Comparison of ENCODE assay signal across 16 mouse cellular contexts in the genomic region with DNA sequence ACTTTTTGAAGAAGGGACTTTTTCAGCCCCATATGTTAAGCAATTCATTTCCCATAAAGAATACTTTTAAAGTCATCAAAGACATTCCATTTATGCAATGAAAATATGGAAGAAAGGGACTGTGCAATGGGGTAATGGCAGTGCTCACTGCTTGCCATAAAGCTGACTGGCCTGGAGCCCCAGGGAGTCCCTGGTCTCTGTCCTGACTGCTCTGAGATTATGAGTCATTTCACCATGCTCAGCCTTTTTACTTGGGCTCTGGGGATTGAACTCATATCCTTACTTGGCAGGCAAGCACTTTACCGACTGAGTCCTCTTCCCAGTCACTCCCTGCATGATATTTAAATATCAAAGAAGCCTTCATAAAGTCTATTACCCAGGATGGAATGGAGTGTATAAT.
"Had no signal": no experiment of that assay in that cellular context is flagged by ENCODE, and none has a peak within 500 bp of the region (broad histone marks: within the 10 kb centered on the region; RNA-seq: fewer than 3 reads in every experiment).

No protein-coding gene starts in this region.

- H3K4me1 ChIP-seq: neural tube, embryonic 13.5 days; neural tube, embryonic 15.5 days; stomach, embryonic 15.5 days had no signal

- H3K4me3 ChIP-seq: neural tube, embryonic 13.5 days; neural tube, embryonic 15.5 days; stomach, embryonic 15.5 days had no signal

- H3K36me3 ChIP-seq: neural tube, embryonic 13.5 days; neural tube, embryonic 15.5 days; stomach, embryonic 15.5 days had no signal

- H3K9me3 ChIP-seq: neural tube, embryonic 13.5 days; neural tube, embryonic 15.5 days; stomach, embryonic 15.5 days had no signal

- H3K27ac ChIP-seq: neural tube, embryonic 13.5 days; neural tube, embryonic 15.5 days; stomach, embryonic 15.5 days; stomach, postnatal 0 days had no signal

- H3K27me3 ChIP-seq: neural tube, embryonic 13.5 days; neural tube, embryonic 15.5 days; stomach, embryonic 15.5 days had no signal

- H3K4me2 ChIP-seq: neural tube, embryonic 13.5 days; neural tube, embryonic 15.5 days; stomach, embryonic 15.5 days had no signal

- DNase-seq: retina, postnatal 1 day; right cerebral cortex, adult 18-20 months; right cerebral cortex, postnatal 14 days; right cerebral cortex, postnatal 25 days; right cerebral cortex, postnatal 4 days; spleen, adult 18-20 months; thymus, adult 18-20 months; thymus, adult 2 months; thymus, postnatal 14 days; thymus, postnatal 25 days; thymus, postnatal 36 days; thymus, postnatal 4 days had no signal

- H3K9ac ChIP-seq: neural tube, embryonic 13.5 days; neural tube, embryonic 15.5 days; stomach, embryonic 15.5 days had no signal
